Mouse (Mus musculus) ES-Bruce4 (cell line): Measurements from ENCODE around the gene Speer4d.
"Not testable (repeated sequence)": the region's sequence is repeated elsewhere in the genome, so short reads cannot be mapped to it uniquely, and the experiment has no call there.

Source experiments
- CTCF ChIP-seq: IDR thresholded peaks from one replicate; pipeline ENCODE4 v1.8.1; 2011; ENCODE audit warnings: low read depth, low read length
- EP300 ChIP-seq: IDR thresholded peaks from 2 replicates; pipeline ENCODE4 v1.6.1; 2011; ENCODE audit warnings: low read depth, low read length; ENCODE audit not compliant: insufficient read depth
- POLR2A ChIP-seq: IDR thresholded peaks from one replicate; pipeline ENCODE4 v1.8.1; 2011; ENCODE audit warnings: low read length; ENCODE audit not compliant: insufficient read depth

DNA sequence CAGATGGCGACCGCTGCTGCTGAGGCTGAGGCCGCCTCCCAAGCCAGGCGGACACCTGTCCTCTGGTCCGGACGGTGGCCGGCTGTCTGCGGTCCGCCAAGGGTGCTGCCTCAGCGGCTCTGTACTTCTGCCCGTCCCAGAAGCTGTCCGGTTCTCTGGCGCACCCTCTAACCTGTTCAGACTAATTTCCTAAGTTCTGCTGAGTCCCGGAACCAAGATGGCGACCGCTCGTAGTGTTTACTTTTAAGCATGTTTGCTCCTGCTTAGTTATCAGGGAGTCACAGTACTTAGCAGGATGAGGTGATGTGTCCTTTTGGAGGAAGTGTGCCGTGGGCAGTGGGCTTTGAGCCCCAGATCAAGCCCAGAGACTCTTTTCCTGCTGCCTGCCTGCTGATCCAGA lies 51.9 kb downstream of the Speer4d start:
- TF ChIP-seq CTCF, POLR2A, EP300: not testable (repeated sequence)
